Mouse (Mus musculus): Measurements from ENCODE around the gene Cdc25b. TPM values are rescaled to one million over a fixed set of nuclear protein-coding genes. Genes with fewer than 3 reads are reported as not detected.

Gene Cdc25b
- polyA plus RNA-seq, 1 experiment from 2014 or later: 32.5 TPM

DNA sequence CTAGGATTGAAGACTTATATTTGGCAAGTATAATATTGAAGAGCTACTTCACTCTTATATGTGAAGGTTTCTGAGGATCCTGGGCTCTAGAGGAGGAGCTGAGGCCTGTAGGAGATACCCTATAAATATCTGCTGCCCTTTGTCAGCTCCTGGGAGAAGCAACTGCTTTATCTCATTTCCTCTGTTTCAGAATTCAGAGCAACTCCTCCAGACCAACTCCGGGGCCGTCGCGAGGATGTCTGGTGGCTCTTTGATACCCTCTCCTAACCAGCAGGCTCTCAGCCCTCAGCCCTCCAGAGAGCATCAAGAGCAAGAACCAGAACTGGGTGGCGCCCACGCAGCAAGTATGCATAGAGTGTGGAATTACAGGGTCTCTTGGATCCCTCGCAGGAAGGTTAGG lies 56.2 kb downstream of the Cdc25b start:
- WGBS: 89% methylated on average over 7 of the region's 7 CpGs
- Histone ChIP-seq H3K9ac (no peak overlapping the region), H3K4me2 (no peak overlapping the region), H3K27me3 (no peaks in the 10 kb centered on the region), H3K27ac (replicated peaks) (no peak overlapping the region), H3K9me3 (no peaks in the 10 kb centered on the region), H3K4me1 (replicated peaks) (no peaks in the 10 kb centered on the region), H3K4me3 (no peak overlapping the region), H3K36me3 (peaks cover 50% of the 10 kb centered on the region)
- ATAC-seq (ENCODE audit: low read depth): no peak

Other genes with a start within 250 kb of the Cdc25b start
- 21.3 and 21.8 TPM in 2 replicates for gene Gfra4, start 143.9 kb upstream of the Cdc25b start, polyA plus RNA-seq (2015; fragmentation: Nextera tagmentation; extraction: Ambion mirVana)
- gene Adam33, start 123.1 kb upstream of the Cdc25b start, polyA plus RNA-seq (2015; fragmentation: Nextera tagmentation; extraction: Ambion mirVana): 0.59 and 1.3 TPM in 2 replicates
- gene Siglec1, start 100.2 kb upstream of the Cdc25b start, polyA plus RNA-seq (2015; fragmentation: Nextera tagmentation; extraction: Ambion mirVana): 0.13 and 0.36 TPM in 2 replicates
- gene Hspa12b, start 59.7 kb upstream of the Cdc25b start, polyA plus RNA-seq (2015; fragmentation: Nextera tagmentation; extraction: Ambion mirVana): 5.1 and 6.0 TPM in 2 replicates
- gene Gm11037, start 53.5 kb upstream of the Cdc25b start, polyA plus RNA-seq (2015; fragmentation: Nextera tagmentation; extraction: Ambion mirVana): not detected in 2 replicates
- gene 1700037H04Rik, start 26.9 kb upstream of the Cdc25b start, polyA plus RNA-seq (2015; fragmentation: Nextera tagmentation; extraction: Ambion mirVana): 88.3 and 99.0 TPM in 2 replicates
- gene Cenpb, start 6.9 kb upstream of the Cdc25b start, polyA plus RNA-seq (2015; fragmentation: Nextera tagmentation; extraction: Ambion mirVana): 12.6 and 12.7 TPM in 2 replicates
- gene Spef1, start 333 bp downstream of the Cdc25b start, polyA plus RNA-seq (2015; fragmentation: Nextera tagmentation; extraction: Ambion mirVana): 6.9 and 7.9 TPM in 2 replicates
- gene Ap5s1, start 20.1 kb downstream of the Cdc25b start, polyA plus RNA-seq (2015; fragmentation: Nextera tagmentation; extraction: Ambion mirVana): 30.9 and 39.7 TPM in 2 replicates
- 5.9 and 7.0 TPM in 2 replicates for gene Mavs, start 47.1 kb downstream of the Cdc25b start, polyA plus RNA-seq (2015; fragmentation: Nextera tagmentation; extraction: Ambion mirVana)
- 30.5 and 35.6 TPM in 2 replicates for gene Pank2, start 75.5 kb downstream of the Cdc25b start, polyA plus RNA-seq (2015; fragmentation: Nextera tagmentation; extraction: Ambion mirVana)
- gene Rnf24, start 165.9 kb downstream of the Cdc25b start, polyA plus RNA-seq (2015; fragmentation: Nextera tagmentation; extraction: Ambion mirVana): 17.5 and 18.6 TPM in 2 replicates